In genomic region chr9:21724147-21724536, GRCm38 (mm10) we compare ENCODE assay signal across 8 mouse cellular contexts. TPM values are rescaled to one million over a fixed set of nuclear protein-coding genes. Genes with fewer than 3 reads are reported as not detected.
DNase-seq lines count a peak whose midpoint lies in the region; ATAC-seq lines count a peak whose summit lies in the region.

No protein-coding gene starts in this region.

- H3K27ac ChIP-seq in hindbrain, embryonic 14.5 days: peak overlapping the region; percentile 88

- peak; percentile 94 for DNase-seq in NIH3T3 (ENCODE audit: low read depth)
- DNase-seq in cerebellum, postnatal 10 days: peak; percentile 95 to 97
- DNase-seq in frontal cortex, postnatal 14 days (ENCODE audit: low spot score in 2 of 2): peak; percentile 88 to 89
- DNase-seq in hindbrain, embryonic 14.5 days (ENCODE audit: low spot score): peak; percentile 90
- DNase-seq in layer of hippocampus, postnatal 36 days: peak; percentile 89 to 92
- peak; percentile 95 for DNase-seq in lung, postnatal 36 days
- DNase-seq in retina, postnatal 1 day: peak; percentile 96
- peak; percentile 84 to 87 for DNase-seq in urinary bladder, adult 18-20 months (ENCODE audit: low spot score in 2 of 2)

- H3K27me3 ChIP-seq in hindbrain, embryonic 14.5 days (ENCODE audit: control insufficient read depth, insufficient read depth, low read length): no peaks in the 10 kb centered on the region

- peak overlapping the region; percentile 69 for H3K9ac ChIP-seq in hindbrain, embryonic 14.5 days

- H3K4me3 ChIP-seq in hindbrain, embryonic 14.5 days (replicated peaks; ENCODE audit: low read length): peak overlapping the region; percentile 75

- peaks cover 19% of the 10 kb centered on the region for H3K4me1 ChIP-seq in hindbrain, embryonic 14.5 days (replicated peaks; ENCODE audit: control insufficient read depth, insufficient read depth, low read length)

- H3K36me3 ChIP-seq in hindbrain, embryonic 14.5 days (replicated peaks; ENCODE audit: control insufficient read depth, insufficient read depth): 0 out of 2 replicates have a peak, but pooled peaks cover 3% of the 10 kb centered on the region

- ATAC-seq in hindbrain, embryonic 14.5 days (ENCODE audit: low FRiP score): peak; percentile 95

- WGBS in hindbrain, embryonic 14.5 days: 0% methylated on average over 18 of the region's 18 CpGs

- H3K9me3 ChIP-seq in hindbrain, embryonic 14.5 days (ENCODE audit: control insufficient read depth, low read length): no peaks in the 10 kb centered on the region

- peak overlapping the region; percentile 71 for H3K4me2 ChIP-seq in hindbrain, embryonic 14.5 days (replicated peaks)

RNA-seq across cellular contexts. Expression of gene Ldlr, which starts 0.9 kb away (rescaled TPM):
- 7.3 and 7.9 TPM in 2 replicates for polyA plus RNA-seq in hindbrain, embryonic 14.5 days (2014; fragmentation: Nextera tagmentation; extraction: Ambion mirVana)
- total RNA-seq in layer of hippocampus, postnatal 36 days (2021): 10 to 100 TPM; 13.7 to 14.1 TPM

RNA-seq across cellular contexts. Expression of gene Spc24, which starts 36.0 kb away (rescaled TPM):
- polyA plus RNA-seq in hindbrain, embryonic 14.5 days (2014; fragmentation: Nextera tagmentation; extraction: Ambion mirVana): 17.7 and 18.7 TPM in 2 replicates
- 1 to 10 TPM; 1.4 to 2.1 TPM for total RNA-seq in layer of hippocampus, postnatal 36 days (2021)

Comparison
In these comparisons a context has a peak if more than half of its experiments do, and no peak if none do; other contexts are left out.
1. Peak in every context shown above with its lines: DNase-seq, ATAC-seq, H3K4me3 ChIP-seq and H3K27ac ChIP-seq.